Mouse (Mus musculus): ENCODE data around the gene Mettl17. TPM values are rescaled to one million over a fixed set of nuclear protein-coding genes. Genes with fewer than 3 reads are reported as not detected.
"Not testable (repeated sequence)": the region's sequence is repeated elsewhere in the genome, so short reads cannot be mapped to it uniquely, and the experiment has no call there.

Mettl17 gene
- polyA plus RNA-seq (2015; fragmentation: Nextera tagmentation; extraction: Ambion mirVana): 75.2 and 82.7 TPM in 2 replicates

- under 1% methylated on average over 43 of the region's 43 CpGs for WGBS
- H3K4me3 ChIP-seq: peak within 1 kb of the TSS; percentile 69
- H3K36me3 ChIP-seq: peaks cover 31% of the 10 kb centered on the region
- peaks cover 18% of the 10 kb centered on the region for H3K4me1 ChIP-seq (replicated peaks)
- no peaks in the 10 kb centered on the region for H3K27me3 ChIP-seq
- peak; percentile 99 for ATAC-seq (ENCODE audit: low FRiP score, low read depth)
- peak within 1 kb of the TSS; percentile 78 for H3K27ac ChIP-seq (replicated peaks)
- H3K9me3 ChIP-seq: no peaks in the 10 kb centered on the region
- peak within 1 kb of the TSS; percentile 61 for H3K4me2 ChIP-seq
- H3K9ac ChIP-seq: peak within 1 kb of the TSS; percentile 79
Observed at GRCm38 (mm10) chr14:51884598-51885331, at the start of gene Mettl17. TSS of gene Mettl17 (plus strand) at chr14:51884842.

- ATAC-seq (ENCODE audit: low FRiP score, low read depth); H3K9me3 ChIP-seq; H3K9ac ChIP-seq; H3K4me2 ChIP-seq; H3K36me3 ChIP-seq; H3K27ac ChIP-seq (replicated peaks); H3K4me1 ChIP-seq (replicated peaks); H3K27me3 ChIP-seq; H3K4me3 ChIP-seq: not testable (repeated sequence)
- WGBS: 36% methylated on average over 2 of the region's 2 CpGs
Observed at GRCm38 (mm10) chr14:51838480-51838879, 46.2 kb upstream of the Mettl17 start.

DNA sequence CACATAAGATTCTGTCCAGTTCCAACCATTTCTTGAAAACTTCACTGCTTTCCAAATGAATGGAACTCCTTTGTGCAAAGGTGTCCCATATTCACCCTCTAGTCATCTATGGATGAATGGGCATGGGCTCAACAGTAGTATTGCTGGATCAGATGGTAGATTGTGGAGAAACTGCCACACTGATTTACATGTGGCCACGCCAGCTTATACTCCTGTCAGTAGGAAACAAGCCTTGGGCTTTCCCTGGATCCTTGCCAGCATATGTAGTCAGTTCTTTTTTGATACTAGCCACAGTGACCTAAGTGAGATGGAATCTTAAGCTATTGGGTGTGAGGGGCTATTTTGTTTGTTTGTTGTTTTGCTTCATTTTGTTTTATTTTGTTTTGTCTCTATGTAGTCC lies 42.4 kb upstream of the Mettl17 start:
- no peak overlapping the region for H3K9ac ChIP-seq
- H3K36me3 ChIP-seq: no peaks in the 10 kb centered on the region
- no peak for ATAC-seq (ENCODE audit: low FRiP score, low read depth)
- no peak overlapping the region for H3K4me3 ChIP-seq
- no peaks in the 10 kb centered on the region for H3K27me3 ChIP-seq
- no peaks in the 10 kb centered on the region for H3K4me1 ChIP-seq (replicated peaks)
- no peak overlapping the region for H3K27ac ChIP-seq (replicated peaks)
- no peaks in the 10 kb centered on the region for H3K9me3 ChIP-seq
- 78% methylated on average over 1 of the region's 1 CpGs for WGBS
- H3K4me2 ChIP-seq: no peak overlapping the region

DNA sequence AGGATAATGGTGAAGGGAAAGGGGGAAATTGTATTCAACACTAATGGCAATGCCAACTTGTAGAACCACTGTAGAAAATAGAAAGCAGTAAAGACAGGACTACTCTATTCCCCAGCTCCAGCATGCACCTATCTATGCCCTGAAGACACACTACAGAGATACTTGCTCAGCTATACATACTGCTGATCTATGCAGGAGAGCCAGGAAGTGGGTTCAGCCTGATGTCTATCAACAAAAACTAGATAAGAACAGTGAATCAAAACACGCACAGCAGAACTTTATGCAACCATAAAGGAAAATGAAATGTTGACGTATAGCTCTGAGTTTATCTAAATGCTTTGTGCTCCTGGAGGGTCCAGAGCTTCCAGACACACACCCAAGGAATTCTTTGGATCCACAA lies 41.9 kb upstream of the Mettl17 start:
- Histone ChIP-seq H3K9ac (no peak overlapping the region), H3K36me3 (no peaks in the 10 kb centered on the region), H3K27me3 (no peaks in the 10 kb centered on the region), H3K4me2 (no peak overlapping the region), H3K27ac (replicated peaks) (no peak overlapping the region), H3K4me3 (no peak overlapping the region), H3K9me3 (no peaks in the 10 kb centered on the region), H3K4me1 (replicated peaks) (no peaks in the 10 kb centered on the region)
- WGBS: 95% methylated on average over 2 of the region's 2 CpGs
- no peak for ATAC-seq (ENCODE audit: low FRiP score, low read depth)

DNA sequence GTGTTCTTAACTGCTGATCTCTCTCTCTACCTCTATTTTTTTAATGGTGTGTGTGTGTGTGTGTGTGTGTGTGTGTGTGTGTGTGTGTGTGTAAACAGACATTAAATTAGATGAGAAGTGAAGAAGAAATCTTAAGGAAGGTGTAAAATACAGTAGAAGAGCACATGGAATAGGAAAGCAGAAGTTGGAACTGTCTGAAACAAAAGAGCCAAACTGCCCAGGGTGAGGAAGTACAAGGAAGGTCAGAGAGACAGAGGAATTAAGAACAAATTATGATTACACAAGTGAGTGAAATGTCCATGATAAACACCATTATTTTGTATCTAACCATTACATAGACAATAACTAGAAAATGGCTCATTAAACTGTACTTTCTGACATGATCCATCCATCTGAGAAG lies 40.8 kb upstream of the Mettl17 start:
- Histone ChIP-seq H3K4me3 (no peak overlapping the region), H3K4me2 (no peak overlapping the region), H3K27ac (replicated peaks) (no peak overlapping the region), H3K27me3 (no peaks in the 10 kb centered on the region), H3K4me1 (replicated peaks) (no peaks in the 10 kb centered on the region), H3K9me3 (no peaks in the 10 kb centered on the region), H3K9ac (no peak overlapping the region), H3K36me3 (no peaks in the 10 kb centered on the region)
- ATAC-seq (ENCODE audit: low FRiP score, low read depth): no peak

DNA sequence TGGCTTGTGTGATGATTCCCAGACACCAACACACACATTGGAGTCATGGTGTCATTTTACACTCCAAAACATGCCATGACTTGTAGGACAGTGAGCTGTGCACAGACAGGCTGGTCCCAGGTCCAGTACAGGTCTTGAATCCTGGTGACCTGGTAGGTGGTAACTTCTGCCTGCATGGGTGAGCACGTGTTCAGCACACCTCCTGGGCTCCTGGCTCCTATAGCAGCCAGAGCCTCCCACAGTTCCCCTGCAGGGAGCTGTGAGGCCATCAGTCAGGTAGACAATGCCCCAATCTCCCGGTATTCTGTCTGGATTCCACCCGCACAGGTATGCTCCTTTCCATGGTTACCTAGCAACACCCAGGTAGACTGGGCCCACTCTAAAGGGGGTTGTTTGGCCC lies 38.1 kb upstream of the Mettl17 start:
- no peaks in the 10 kb centered on the region for H3K9me3 ChIP-seq

DNA sequence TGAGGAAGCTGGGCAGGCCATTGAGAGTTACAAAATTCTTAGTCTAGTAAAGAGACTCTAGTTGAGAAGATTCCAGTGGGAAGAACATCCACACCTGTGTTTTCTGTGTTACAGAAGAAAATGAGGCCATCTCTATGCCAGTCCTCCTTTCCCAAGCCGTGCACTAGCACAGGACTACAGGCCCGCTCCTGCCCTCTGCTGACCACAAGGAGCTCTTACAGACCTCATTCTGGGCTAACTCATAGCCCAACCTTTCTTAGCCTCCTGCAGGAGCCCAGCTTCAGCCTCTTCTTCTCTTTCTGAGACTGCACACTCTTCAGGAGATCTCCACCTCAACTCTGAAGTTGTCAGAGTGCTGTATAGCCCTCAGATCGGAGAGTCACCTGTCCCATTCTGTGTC lies 33.6 kb upstream of the Mettl17 start:
- not testable (repeated sequence) for H3K4me1 ChIP-seq (replicated peaks); H3K9me3 ChIP-seq; H3K4me3 ChIP-seq; H3K27me3 ChIP-seq; H3K9ac ChIP-seq; ATAC-seq (ENCODE audit: low FRiP score, low read depth); H3K4me2 ChIP-seq; H3K36me3 ChIP-seq; H3K27ac ChIP-seq (replicated peaks)
- 52% methylated on average over 3 of the region's 3 CpGs for WGBS

More for the DNA sequence above, 38.1 kb upstream of the Mettl17 start:
- no peak overlapping the region for H3K4me2 ChIP-seq
- no peak for ATAC-seq (ENCODE audit: low FRiP score, low read depth)
- no peak overlapping the region for H3K27ac ChIP-seq (replicated peaks)
- no peak overlapping the region for H3K9ac ChIP-seq
- H3K4me3 ChIP-seq: no peak overlapping the region
- H3K27me3 ChIP-seq: no peaks in the 10 kb centered on the region
- WGBS: 69% methylated on average over 3 of the region's 3 CpGs
- no peaks in the 10 kb centered on the region for H3K36me3 ChIP-seq
- H3K4me1 ChIP-seq (replicated peaks): no peaks in the 10 kb centered on the region

DNA sequence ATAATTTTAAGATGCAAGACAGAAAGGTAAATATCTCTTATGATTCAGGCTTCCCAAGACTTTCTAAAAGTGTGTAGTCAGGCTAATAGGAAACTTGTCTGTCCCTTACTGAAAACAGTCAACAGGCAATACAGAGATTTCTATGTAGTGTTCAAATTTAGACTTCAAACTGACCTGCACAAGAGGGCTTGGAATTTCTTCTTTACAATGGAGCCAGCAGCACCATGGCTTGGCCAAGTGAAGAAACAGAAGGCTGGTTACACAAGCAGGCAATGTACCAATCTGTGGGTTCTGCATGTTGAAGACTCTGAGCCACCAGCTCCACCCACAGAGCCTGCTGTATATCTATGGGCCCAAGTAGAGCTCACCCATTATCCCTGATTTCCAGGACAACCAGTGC lies 31.2 kb upstream of the Mettl17 start, which contains the start of gene Ear6:
TSS of gene Ear6 (plus strand) at position 301 of the 400 bp plus-strand sequence.
- H3K9me3 ChIP-seq: no peaks in the 10 kb centered on the region
- no peak within 1 kb of the TSS for H3K4me3 ChIP-seq
- H3K27me3 ChIP-seq: no peaks in the 10 kb centered on the region
- H3K4me1 ChIP-seq (replicated peaks): no peaks in the 10 kb centered on the region
- no peak within 1 kb of the TSS for H3K9ac ChIP-seq
- H3K27ac ChIP-seq (replicated peaks): no peak within 1 kb of the TSS
- no peak for ATAC-seq (ENCODE audit: low FRiP score, low read depth)
- no peak within 1 kb of the TSS for H3K4me2 ChIP-seq
- H3K36me3 ChIP-seq: no peaks in the 10 kb centered on the region

- not testable (repeated sequence) for H3K9ac ChIP-seq; H3K4me3 ChIP-seq; ATAC-seq (ENCODE audit: low FRiP score, low read depth); H3K36me3 ChIP-seq; H3K27ac ChIP-seq (replicated peaks); H3K9me3 ChIP-seq; H3K27me3 ChIP-seq; H3K4me2 ChIP-seq; H3K4me1 ChIP-seq (replicated peaks)
- 81% methylated on average over 7 of the region's 7 CpGs for WGBS
Observed at GRCm38 (mm10) chr14:51855280-51855679, 29.4 kb upstream of the Mettl17 start.

- H3K27me3 ChIP-seq; H3K36me3 ChIP-seq; ATAC-seq (ENCODE audit: low FRiP score, low read depth); H3K4me2 ChIP-seq; H3K9me3 ChIP-seq; H3K9ac ChIP-seq; H3K4me3 ChIP-seq; H3K4me1 ChIP-seq (replicated peaks); H3K27ac ChIP-seq (replicated peaks): not testable (repeated sequence)
- 15% methylated on average over 1 of the region's 1 CpGs for WGBS
Observed at GRCm38 (mm10) chr14:51863603-51864002, 21.0 kb upstream of the Mettl17 start.

- Histone ChIP-seq H3K9me3 (no peaks in the 10 kb centered on the region), H3K27me3 (no peaks in the 10 kb centered on the region), H3K4me1 (replicated peaks) (no peaks in the 10 kb centered on the region), H3K4me2 (no peak overlapping the region), H3K4me3 (no peak overlapping the region), H3K27ac (replicated peaks) (no peak overlapping the region), H3K36me3 (no peaks in the 10 kb centered on the region), H3K9ac (no peak overlapping the region)
- ATAC-seq (ENCODE audit: low FRiP score, low read depth): no peak
- 85% methylated on average over 2 of the region's 2 CpGs for WGBS
Observed at GRCm38 (mm10) chr14:51870756-51871155, 13.9 kb upstream of the Mettl17 start.

- WGBS: 78% methylated on average over 9 of the region's 9 CpGs
- Histone ChIP-seq H3K27ac (replicated peaks) (no peak overlapping the region), H3K9ac (no peak overlapping the region), H3K36me3 (no peaks in the 10 kb centered on the region), H3K4me3 (no peak overlapping the region), H3K9me3 (no peaks in the 10 kb centered on the region), H3K4me2 (no peak overlapping the region), H3K4me1 (replicated peaks) (no peaks in the 10 kb centered on the region), H3K27me3 (no peaks in the 10 kb centered on the region)
- no peak for ATAC-seq (ENCODE audit: low FRiP score, low read depth)
Observed at GRCm38 (mm10) chr14:51871741-51872140, 12.9 kb upstream of the Mettl17 start.

DNA sequence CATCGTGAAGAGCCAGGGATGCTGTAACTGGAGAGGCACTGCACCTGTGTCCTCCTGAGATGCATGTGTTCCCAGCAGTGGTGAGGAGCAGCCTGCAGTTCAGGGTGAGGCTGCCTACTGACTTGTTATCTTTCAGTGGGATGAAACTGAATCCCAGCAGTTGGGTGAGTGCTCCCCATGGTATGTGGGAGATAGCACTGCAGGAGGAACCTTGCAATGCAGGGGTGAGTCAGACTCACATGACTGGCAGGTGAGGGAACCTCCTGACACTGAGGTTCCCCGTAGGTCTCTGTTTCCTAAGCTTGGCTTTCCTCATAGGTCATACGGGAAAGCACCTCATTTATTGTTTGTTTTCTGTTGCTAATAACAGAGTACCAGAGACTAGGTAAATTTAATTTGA lies 7.1 kb upstream of the Mettl17 start:
- H3K4me2 ChIP-seq: no peak overlapping the region
- H3K4me1 ChIP-seq (replicated peaks): no peaks in the 10 kb centered on the region
- no peak overlapping the region for H3K4me3 ChIP-seq
- H3K9ac ChIP-seq: no peak overlapping the region
- WGBS: 87% methylated on average over 3 of the region's 3 CpGs
- H3K27me3 ChIP-seq: no peaks in the 10 kb centered on the region
- H3K36me3 ChIP-seq: no peaks in the 10 kb centered on the region
- H3K27ac ChIP-seq (replicated peaks): no peak overlapping the region
- no peak for ATAC-seq (ENCODE audit: low FRiP score, low read depth)
- H3K9me3 ChIP-seq: no peaks in the 10 kb centered on the region

Measured in hindbrain, embryonic 15.5 days (tissue).